Mouse (Mus musculus): Measurements from ENCODE around the gene Aatf. TPM values are rescaled to one million over a fixed set of nuclear protein-coding genes. Genes with fewer than 3 reads are reported as not detected.

Aatf gene
- polyA plus RNA-seq, 1 experiment: 7.3 TPM

DNA sequence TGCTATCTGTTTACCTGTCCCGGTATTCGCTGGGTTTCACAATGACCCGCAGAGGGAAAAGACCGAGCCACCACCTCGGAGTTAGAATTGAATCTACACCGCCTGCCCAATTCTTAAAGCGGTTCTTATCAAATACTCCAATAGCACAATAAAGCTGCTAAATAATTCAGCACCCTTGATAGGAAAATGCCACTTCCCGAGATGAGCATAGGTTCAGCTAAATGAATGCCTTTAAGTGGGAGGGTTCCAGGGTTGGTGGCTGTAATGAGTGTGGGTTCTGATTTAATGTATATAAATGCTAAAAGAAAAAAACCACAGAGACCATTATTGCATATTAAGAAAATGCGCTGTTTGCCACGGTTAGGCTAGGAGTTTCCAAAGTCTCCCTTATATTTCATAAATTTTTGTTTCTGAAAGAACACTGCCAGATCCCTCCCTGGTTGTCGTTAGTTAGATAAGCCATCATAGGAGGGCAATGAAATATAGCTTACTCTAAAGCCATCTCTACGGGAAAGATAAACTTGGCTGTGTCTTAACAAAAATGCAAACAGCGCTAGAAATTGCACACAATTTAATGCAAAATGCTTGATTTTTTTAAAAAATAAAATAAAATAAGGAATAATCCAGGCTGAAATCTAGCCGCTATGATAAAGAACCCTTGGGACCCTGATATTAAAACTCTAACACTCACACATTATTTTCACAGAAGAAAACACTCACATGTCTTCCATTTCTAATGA is 3.3 kb upstream of the Aatf start:
- Histone ChIP-seq H3K27ac (ENCODE audit: insufficient read depth, low read length) (no peak overlapping the region), H3K4me3 (ENCODE audit: insufficient read depth, low read length) (no peak overlapping the region), H3K4me1 (ENCODE audit: control insufficient read depth, insufficient read depth, low read length) (peaks cover 2% of the 10 kb centered on the region; the same call in 1 of the 2 replicates)
- no peak for TF ChIP-seq CTCF (IDR thresholded peaks at IDR 0.05; ENCODE audit: extremely low read depth, insufficient read depth, low read length)
- no peak for TF ChIP-seq POLR2A (IDR thresholded peaks at IDR 0.05; ENCODE audit: extremely low read depth, insufficient read depth, low read length)

DNA sequence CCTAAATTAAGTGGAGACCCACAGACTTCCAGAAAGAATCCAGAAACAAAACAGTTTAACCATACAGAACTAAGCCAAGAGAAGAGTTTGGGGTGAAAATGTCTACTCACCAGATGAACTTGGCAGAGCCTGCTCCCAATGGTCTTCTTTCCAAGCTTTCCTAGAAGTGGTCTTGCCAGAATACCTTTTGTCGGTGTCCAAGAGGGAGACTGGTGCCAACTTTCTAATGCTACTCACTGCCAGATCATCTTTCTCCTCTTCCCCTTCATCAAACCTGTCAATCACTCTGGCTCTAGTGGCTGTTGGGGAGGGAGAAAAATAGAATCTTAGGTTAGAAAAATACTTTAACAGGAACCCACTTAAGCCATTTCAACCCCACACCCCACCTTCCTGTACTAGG is 1.3 kb downstream of the Aatf start:
- no peak overlapping the region for H3K27ac ChIP-seq (ENCODE audit: insufficient read depth, low read length)
- no peak overlapping the region for H3K4me3 ChIP-seq (ENCODE audit: insufficient read depth, low read length)
- H3K4me1 ChIP-seq (ENCODE audit: control insufficient read depth, insufficient read depth, low read length): peaks cover 2% of the 10 kb centered on the region; the same call in 1 of the 2 replicates
- TF ChIP-seq POLR2A (IDR thresholded peaks at IDR 0.05; ENCODE audit: extremely low read depth, insufficient read depth, low read length) (no peak), CTCF (IDR thresholded peaks at IDR 0.05; ENCODE audit: extremely low read depth, insufficient read depth, low read length) (no peak)

DNA sequence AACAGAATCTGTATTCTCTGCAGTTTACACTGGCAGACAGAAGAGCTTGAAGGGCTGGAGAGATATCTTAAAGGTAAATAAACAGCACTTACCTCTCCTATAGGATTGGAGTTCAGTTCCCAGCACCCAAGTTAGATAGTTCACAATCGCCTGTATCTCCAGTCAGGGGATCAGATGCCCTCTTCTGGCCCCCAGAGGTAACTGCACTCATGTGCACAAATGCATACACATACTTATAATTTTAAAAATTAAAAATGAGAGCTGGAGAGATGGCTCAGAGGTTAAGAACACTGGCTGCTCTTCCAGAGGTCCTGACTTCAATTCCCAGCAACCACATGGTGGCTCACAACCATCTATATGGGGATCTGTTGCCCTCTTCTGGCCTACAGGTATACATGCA is 9.0 kb downstream of the Aatf start:
- Histone ChIP-seq H3K4me3 (ENCODE audit: insufficient read depth, low read length) (no peak overlapping the region), H3K4me1 (ENCODE audit: control insufficient read depth, insufficient read depth, low read length) (no peaks in the 10 kb centered on the region), H3K27ac (ENCODE audit: insufficient read depth, low read length) (no peak overlapping the region)
- TF ChIP-seq CTCF (IDR thresholded peaks at IDR 0.05; ENCODE audit: extremely low read depth, insufficient read depth, low read length) (no peak), POLR2A (IDR thresholded peaks at IDR 0.05; ENCODE audit: extremely low read depth, insufficient read depth, low read length) (no peak)

DNA sequence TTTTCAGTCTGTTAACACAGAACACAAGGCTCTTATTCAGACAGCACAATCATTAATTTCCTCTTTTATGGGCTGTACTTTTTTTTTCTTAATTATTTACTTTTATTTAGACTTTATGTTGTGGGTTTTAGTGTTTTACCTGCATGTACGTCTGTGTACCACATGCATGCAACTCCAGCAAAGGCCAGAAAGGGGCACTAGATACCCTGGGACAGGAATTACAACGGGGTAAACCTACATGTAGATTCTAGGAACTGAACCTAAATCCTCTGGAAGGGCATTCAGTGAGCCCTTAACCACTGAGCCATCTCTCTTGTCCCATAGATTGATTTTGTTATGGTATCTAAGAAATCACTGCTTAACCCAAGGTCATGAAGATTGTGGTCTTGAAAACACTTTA is 15.4 kb downstream of the Aatf start:
- Histone ChIP-seq H3K27ac (ENCODE audit: insufficient read depth, low read length) (no peak overlapping the region), H3K4me1 (ENCODE audit: control insufficient read depth, insufficient read depth, low read length) (no peaks in the 10 kb centered on the region), H3K4me3 (ENCODE audit: insufficient read depth, low read length) (no peak overlapping the region)
- TF ChIP-seq POLR2A (IDR thresholded peaks at IDR 0.05; ENCODE audit: extremely low read depth, insufficient read depth, low read length) (no peak), CTCF (IDR thresholded peaks at IDR 0.05; ENCODE audit: extremely low read depth, insufficient read depth, low read length) (peak; percentile 35; the same call in 1 of the 2 replicates)

DNA sequence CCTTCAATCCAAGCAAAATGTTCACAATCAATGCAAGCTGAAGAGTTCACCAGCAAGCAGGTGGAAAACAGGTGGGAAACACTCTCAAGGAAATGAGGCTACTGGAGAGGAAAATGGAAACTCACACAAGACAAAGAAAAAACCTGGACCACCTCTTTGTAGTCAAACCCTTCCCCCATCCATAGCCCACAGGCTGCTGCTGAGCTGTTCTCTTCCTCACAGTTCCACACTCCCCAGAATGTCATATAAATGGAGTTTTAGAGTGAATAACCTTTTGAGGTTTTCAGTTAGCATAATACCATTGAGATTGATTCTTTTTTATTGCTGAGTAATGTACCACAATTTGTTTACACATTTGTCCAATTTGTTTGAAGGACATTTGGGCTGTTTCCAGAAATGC is 16.4 kb downstream of the Aatf start:
- H3K27ac ChIP-seq (ENCODE audit: insufficient read depth, low read length): no peak overlapping the region
- no peak overlapping the region for H3K4me3 ChIP-seq (ENCODE audit: insufficient read depth, low read length)
- no peak for TF ChIP-seq POLR2A (IDR thresholded peaks at IDR 0.05; ENCODE audit: extremely low read depth, insufficient read depth, low read length)
- TF ChIP-seq CTCF (IDR thresholded peaks at IDR 0.05; ENCODE audit: extremely low read depth, insufficient read depth, low read length): no peak
- H3K4me1 ChIP-seq (ENCODE audit: control insufficient read depth, insufficient read depth, low read length): no peaks in the 10 kb centered on the region

DNA sequence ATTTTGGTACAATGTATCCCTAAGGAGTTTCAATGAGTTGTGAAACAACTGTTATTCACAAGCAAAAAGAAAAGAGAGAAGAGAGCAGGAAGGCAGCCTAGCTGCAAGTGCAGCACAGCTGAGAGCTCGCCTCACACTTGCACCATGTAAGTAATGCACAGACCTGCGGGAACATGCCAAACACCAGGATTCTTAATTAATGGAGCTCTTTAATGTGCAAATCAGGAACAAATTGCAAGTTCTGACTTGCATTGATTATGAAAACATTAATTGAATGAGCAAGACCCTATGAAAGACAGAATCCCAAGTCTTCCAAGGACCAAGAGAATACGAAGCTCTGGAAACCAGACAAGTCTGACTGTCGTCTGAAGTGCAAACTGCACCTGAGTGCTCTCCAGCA is 17.5 kb downstream of the Aatf start:
- H3K27ac ChIP-seq (ENCODE audit: insufficient read depth, low read length): no peak overlapping the region
- TF ChIP-seq POLR2A (IDR thresholded peaks at IDR 0.05; ENCODE audit: extremely low read depth, insufficient read depth, low read length) (no peak), CTCF (IDR thresholded peaks at IDR 0.05; ENCODE audit: extremely low read depth, insufficient read depth, low read length) (no peak)
- no peak overlapping the region for H3K4me3 ChIP-seq (ENCODE audit: insufficient read depth, low read length)
- no peaks in the 10 kb centered on the region for H3K4me1 ChIP-seq (ENCODE audit: control insufficient read depth, insufficient read depth, low read length)

DNA sequence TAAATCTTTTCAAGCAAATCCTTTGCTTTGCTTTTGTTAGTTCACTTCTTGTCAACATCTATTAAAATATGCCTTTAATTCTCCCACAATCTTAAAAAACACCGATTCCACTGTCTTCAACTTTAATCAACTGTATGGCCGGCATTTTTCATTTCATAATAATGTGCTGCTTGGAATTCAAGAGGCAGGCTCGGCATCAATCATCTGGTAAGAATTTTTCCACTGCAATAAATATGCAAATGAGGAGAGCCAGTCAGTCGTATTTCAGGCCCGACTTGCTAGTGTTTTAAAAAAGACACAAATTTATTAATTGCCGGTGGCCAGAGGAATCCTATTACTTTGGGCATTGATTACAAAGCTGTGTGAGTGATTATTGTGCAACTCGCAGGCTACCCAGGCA is 31.7 kb downstream of the Aatf start:
- Histone ChIP-seq H3K4me1 (ENCODE audit: control insufficient read depth, insufficient read depth, low read length) (no peaks in the 10 kb centered on the region), H3K4me3 (ENCODE audit: insufficient read depth, low read length) (no peak overlapping the region), H3K27ac (ENCODE audit: insufficient read depth, low read length) (no peak overlapping the region)
- TF ChIP-seq CTCF (IDR thresholded peaks at IDR 0.05; ENCODE audit: extremely low read depth, insufficient read depth, low read length): no peak
- TF ChIP-seq POLR2A (IDR thresholded peaks at IDR 0.05; ENCODE audit: extremely low read depth, insufficient read depth, low read length): no peak

DNA sequence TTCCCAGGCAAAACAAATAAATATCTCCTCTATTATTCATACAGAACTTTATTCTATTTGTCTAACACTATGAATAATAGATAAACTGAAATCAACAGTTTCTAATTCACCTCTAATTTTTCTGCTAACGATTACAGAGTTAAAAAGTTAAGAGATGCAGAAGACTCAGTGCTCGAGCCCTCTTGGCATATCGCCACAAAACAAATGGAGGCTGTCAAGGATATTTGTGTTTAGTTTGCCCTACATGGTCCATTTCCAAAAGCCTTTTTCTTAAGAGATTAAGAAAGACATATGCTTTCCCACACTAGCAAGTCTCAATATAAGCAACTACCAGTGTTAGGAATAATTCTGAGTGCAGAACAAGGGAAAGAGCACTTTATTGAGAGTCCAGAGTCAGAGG is 32.9 kb downstream of the Aatf start:
- H3K27ac ChIP-seq (ENCODE audit: insufficient read depth, low read length): no peak overlapping the region
- no peak overlapping the region for H3K4me3 ChIP-seq (ENCODE audit: insufficient read depth, low read length)
- H3K4me1 ChIP-seq (ENCODE audit: control insufficient read depth, insufficient read depth, low read length): no peaks in the 10 kb centered on the region
- TF ChIP-seq CTCF (IDR thresholded peaks at IDR 0.05; ENCODE audit: extremely low read depth, insufficient read depth, low read length) (no peak), POLR2A (IDR thresholded peaks at IDR 0.05; ENCODE audit: extremely low read depth, insufficient read depth, low read length) (no peak)

DNA sequence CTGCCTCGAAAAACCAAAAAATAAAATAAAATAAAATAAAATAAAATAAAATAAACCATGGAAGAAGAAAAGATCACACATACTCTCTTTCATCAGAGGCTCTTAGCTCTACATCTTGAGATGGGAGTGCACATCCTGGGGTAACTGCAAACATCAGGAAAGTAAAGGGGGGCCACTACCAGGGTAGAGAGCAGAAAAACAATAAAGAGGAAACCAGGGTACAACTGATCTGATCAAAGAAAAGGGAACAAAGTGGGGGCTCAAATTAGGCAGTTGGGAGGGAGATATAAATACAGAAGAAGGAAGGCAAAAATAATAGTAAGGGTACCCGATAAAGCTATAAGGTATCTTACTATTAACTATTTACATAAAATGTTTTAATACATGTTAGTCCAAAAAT is 36.7 kb downstream of the Aatf start:
- Histone ChIP-seq H3K27ac (ENCODE audit: insufficient read depth, low read length) (no peak overlapping the region), H3K4me3 (ENCODE audit: insufficient read depth, low read length) (no peak overlapping the region), H3K4me1 (ENCODE audit: control insufficient read depth, insufficient read depth, low read length) (no peaks in the 10 kb centered on the region)
- TF ChIP-seq CTCF (IDR thresholded peaks at IDR 0.05; ENCODE audit: extremely low read depth, insufficient read depth, low read length): no peak
- no peak for TF ChIP-seq POLR2A (IDR thresholded peaks at IDR 0.05; ENCODE audit: extremely low read depth, insufficient read depth, low read length)

DNA sequence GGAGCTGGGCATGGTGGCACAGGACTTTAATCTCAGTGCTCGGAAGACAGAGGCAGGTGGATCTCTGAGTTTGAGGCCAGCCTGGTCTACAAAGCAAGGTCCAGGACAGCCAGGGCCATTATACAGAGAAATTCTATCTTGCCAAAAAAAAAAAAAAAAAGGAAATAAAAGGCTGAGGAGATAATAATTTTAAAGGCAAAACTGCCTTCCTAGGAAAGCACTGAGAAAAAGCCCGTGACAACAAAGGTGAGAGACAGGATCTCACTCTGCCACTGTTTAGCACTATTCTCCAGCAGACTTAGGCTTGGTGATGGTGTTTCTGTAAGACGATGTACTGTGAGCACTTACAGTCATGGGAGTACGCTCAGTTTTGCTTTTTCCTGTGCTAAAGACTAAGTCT is 37.3 kb downstream of the Aatf start:
- Histone ChIP-seq H3K27ac (ENCODE audit: insufficient read depth, low read length) (no peak overlapping the region), H3K4me1 (ENCODE audit: control insufficient read depth, insufficient read depth, low read length) (no peaks in the 10 kb centered on the region), H3K4me3 (ENCODE audit: insufficient read depth, low read length) (no peak overlapping the region)
- TF ChIP-seq POLR2A (IDR thresholded peaks at IDR 0.05; ENCODE audit: extremely low read depth, insufficient read depth, low read length): no peak
- TF ChIP-seq CTCF (IDR thresholded peaks at IDR 0.05; ENCODE audit: extremely low read depth, insufficient read depth, low read length): no peak
